Mouse (Mus musculus): ENCODE measurements around the gene Nr6a1. TPM values are rescaled to one million over a fixed set of nuclear protein-coding genes. Genes with fewer than 3 reads are reported as not detected.

The Nr6a1 gene
- polyA plus RNA-seq, 1 experiment from 2014 or later = 0.51 TPM

DNA sequence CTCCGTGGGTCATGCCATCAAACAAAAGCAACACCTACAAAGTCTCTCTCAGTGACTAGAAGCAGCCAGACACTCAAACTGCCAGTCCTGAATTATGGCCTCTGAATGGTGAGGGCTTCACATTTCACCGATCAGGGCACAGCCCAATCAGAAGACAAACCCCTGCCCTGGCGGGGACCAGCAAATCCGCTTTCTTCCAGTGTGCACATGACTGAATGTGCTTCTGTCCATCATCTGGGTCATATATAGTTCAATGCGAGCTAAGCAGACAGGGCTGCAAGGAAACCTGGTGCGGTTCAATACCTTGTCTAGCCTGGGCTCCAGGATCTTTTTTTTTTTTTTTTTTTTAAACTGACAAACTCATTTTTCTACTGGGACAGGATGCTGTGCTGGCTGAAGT is 104.5 kb downstream of the Nr6a1 start:
- 0 out of 2 replicates have a peak, but pooled peaks cover 5% of the 10 kb centered on the region for H3K4me1 ChIP-seq (replicated peaks; ENCODE audit: insufficient read depth, low read length)
- peak; percentile 96 for DNase-seq (ENCODE audit: low spot score)
- peak overlapping the region; percentile 90 for H3K27ac ChIP-seq
- TF ChIP-seq CTCF (IDR thresholded peaks at IDR 0.05; ENCODE audit: low read depth) = no peak
- H3K27me3 ChIP-seq (ENCODE audit: insufficient read depth, low read length) = no peaks in the 10 kb centered on the region
- peak overlapping the region; percentile 65 for H3K4me2 ChIP-seq (ENCODE audit: low read length)
- peak overlapping the region; percentile 69 for H3K9ac ChIP-seq (ENCODE audit: low read depth, low read length)
- no peaks in the 10 kb centered on the region for H3K36me3 ChIP-seq (ENCODE audit: insufficient read depth, low read length)
- peak; percentile 97 for ATAC-seq (replicated peaks; ENCODE audit: low FRiP score, low read depth)
- H3K9me3 ChIP-seq (replicated peaks; ENCODE audit: low read length) = no peaks in the 10 kb centered on the region
- 1% methylated on average over 6 of the region's 6 CpGs for WGBS
- H3K4me3 ChIP-seq (replicated peaks; ENCODE audit: low read depth, low read length) = peak overlapping the region; percentile 59

DNA sequence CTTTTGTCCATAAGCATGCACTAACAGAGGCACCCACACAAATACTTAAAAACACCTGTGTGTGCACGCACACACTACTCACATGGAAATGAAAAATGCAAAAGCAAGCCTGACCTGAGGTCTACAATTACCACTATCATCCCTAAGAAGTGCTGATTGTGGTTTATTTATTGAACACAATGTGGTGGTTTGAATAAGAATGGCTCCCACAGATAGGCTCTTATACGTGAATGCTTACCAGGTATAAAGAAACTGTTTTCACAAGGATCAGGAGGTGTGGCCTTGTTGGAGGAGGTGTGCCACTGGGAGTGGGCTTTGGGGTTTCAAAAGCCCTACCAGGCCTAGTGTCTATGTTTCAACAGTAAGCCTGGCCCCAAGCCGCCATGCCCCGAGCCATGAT is 110.0 kb downstream of the Nr6a1 start:
- H3K4me3 ChIP-seq (replicated peaks; ENCODE audit: low read depth, low read length) = no peak overlapping the region
- 76% methylated on average over 4 of the region's 4 CpGs for WGBS
- H3K4me2 ChIP-seq (ENCODE audit: low read length) = no peak overlapping the region
- H3K4me1 ChIP-seq (replicated peaks; ENCODE audit: insufficient read depth, low read length) = no peaks in the 10 kb centered on the region
- H3K9ac ChIP-seq (ENCODE audit: low read depth, low read length) = no peak overlapping the region
- no peak for TF ChIP-seq CTCF (IDR thresholded peaks at IDR 0.05; ENCODE audit: low read depth)
- H3K27me3 ChIP-seq (ENCODE audit: insufficient read depth, low read length) = no peaks in the 10 kb centered on the region
- ATAC-seq (replicated peaks; ENCODE audit: low FRiP score, low read depth) (no peak), DNase-seq (ENCODE audit: low spot score) (no peak)
- H3K36me3 ChIP-seq (ENCODE audit: insufficient read depth, low read length) = no peaks in the 10 kb centered on the region
- H3K27ac ChIP-seq = no peak overlapping the region
- H3K9me3 ChIP-seq (replicated peaks; ENCODE audit: low read length) = no peaks in the 10 kb centered on the region

DNA sequence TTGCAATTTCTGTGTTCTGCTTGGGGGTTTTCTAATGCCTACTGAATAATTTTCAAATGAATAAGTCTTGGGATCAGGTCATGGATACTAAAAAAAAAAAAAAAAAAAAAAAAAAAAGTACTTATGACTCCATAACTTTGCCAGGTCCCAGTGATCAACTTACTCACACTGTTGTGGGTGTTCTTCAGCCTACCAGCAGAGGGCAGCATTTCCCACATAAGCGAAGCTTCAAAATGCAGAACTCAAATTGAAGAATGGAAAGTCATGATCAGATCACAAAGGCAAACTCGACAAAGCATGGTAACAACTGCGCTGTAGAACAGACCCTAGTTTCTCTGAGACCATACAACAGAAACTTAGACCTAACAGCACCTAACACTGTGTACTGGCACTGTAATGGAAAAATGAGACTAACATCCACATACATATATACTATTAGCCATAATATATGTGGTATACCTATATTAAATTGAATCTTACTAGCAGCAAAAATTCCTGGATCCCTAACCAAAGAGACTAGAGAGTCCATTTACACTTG is 130.3 kb downstream of the Nr6a1 start:
- no peaks in the 10 kb centered on the region for H3K9me3 ChIP-seq (replicated peaks; ENCODE audit: low read length)
- DNase-seq (ENCODE audit: low spot score) (peak; percentile 86), ATAC-seq (replicated peaks; ENCODE audit: low FRiP score, low read depth) (no peak)
- no peak overlapping the region for H3K4me2 ChIP-seq (ENCODE audit: low read length)
- WGBS = 14% methylated on average over 3 of the region's 3 CpGs
- H3K36me3 ChIP-seq (ENCODE audit: insufficient read depth, low read length) = no peaks in the 10 kb centered on the region
- H3K27ac ChIP-seq = no peak overlapping the region
- H3K27me3 ChIP-seq (ENCODE audit: insufficient read depth, low read length) = no peaks in the 10 kb centered on the region
- TF ChIP-seq CTCF (IDR thresholded peaks at IDR 0.05; ENCODE audit: low read depth) = peak; percentile 98
- H3K4me1 ChIP-seq (replicated peaks; ENCODE audit: insufficient read depth, low read length) = no peaks in the 10 kb centered on the region
- H3K9ac ChIP-seq (ENCODE audit: low read depth, low read length) = no peak overlapping the region
- no peak overlapping the region for H3K4me3 ChIP-seq (replicated peaks; ENCODE audit: low read depth, low read length)

DNA sequence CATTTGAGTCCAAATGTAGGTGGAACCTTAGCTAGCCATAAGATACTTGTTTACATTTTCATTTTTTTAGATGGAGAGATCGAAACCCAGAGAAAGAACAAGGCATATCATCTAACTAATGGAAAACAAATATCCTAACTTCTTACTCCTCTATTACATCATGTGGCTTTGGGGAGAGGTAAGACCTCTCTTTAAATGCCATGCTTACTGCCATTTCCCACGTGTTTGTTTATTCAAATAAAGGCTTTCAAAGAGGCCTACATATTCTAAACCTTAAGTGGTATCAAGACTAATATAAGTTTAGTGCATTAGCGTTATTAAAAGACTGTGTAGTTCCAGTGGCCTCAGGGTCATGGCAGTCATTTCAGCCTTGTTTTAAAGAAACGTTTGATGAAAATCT is 140.2 kb downstream of the Nr6a1 start:
- no peak overlapping the region for H3K4me2 ChIP-seq (ENCODE audit: low read length)
- DNase-seq (ENCODE audit: low spot score) (no peak), ATAC-seq (replicated peaks; ENCODE audit: low FRiP score, low read depth) (no peak)
- no peak overlapping the region for H3K9ac ChIP-seq (ENCODE audit: low read depth, low read length)
- TF ChIP-seq CTCF (IDR thresholded peaks at IDR 0.05; ENCODE audit: low read depth) = no peak
- H3K4me3 ChIP-seq (replicated peaks; ENCODE audit: low read depth, low read length) = no peak overlapping the region
- H3K36me3 ChIP-seq (ENCODE audit: insufficient read depth, low read length) = no peaks in the 10 kb centered on the region
- peaks cover 4% of the 10 kb centered on the region; the same call in 1 of the 2 replicates for H3K4me1 ChIP-seq (replicated peaks; ENCODE audit: insufficient read depth, low read length)
- no peak overlapping the region for H3K27ac ChIP-seq
- no peaks in the 10 kb centered on the region for H3K27me3 ChIP-seq (ENCODE audit: insufficient read depth, low read length)
- no peaks in the 10 kb centered on the region for H3K9me3 ChIP-seq (replicated peaks; ENCODE audit: low read length)
- 53% methylated on average over 4 of the region's 4 CpGs for WGBS

DNA sequence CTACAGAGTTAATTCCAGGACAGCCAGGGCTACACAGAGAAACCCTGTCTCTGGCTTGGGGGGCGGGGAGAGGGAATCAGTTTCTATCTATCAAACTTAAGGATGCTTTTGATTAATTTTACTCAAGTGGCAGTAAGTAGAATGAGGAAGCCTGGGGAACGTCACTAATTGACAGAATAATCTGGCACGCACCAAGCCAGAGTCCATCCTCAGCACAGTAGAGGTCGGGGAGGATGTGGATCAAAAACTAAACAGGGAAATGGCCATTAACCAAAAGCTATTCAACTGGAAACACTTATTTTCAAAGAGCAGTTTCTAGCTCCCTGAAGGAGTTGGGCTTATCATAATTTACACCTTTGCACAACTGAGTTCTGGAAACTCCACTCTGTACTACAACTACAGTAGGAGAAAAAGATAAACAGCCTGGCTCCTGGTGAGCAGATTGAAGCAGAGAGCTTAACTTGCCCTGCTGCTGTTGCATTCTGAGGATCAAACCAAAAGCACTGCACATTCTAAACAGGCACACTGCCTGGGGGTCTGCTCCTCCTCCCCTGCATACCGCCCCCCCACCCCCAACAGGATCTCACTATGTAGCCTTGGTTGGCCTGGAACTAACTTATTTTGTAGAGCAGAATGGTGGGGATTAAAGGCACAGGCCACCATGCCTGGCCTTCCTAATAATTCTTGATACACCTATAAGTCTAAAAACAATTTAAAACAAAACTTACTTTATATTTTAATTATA is 141.1 kb downstream of the Nr6a1 start:
- ATAC-seq (replicated peaks; ENCODE audit: low FRiP score, low read depth) = no peak
- H3K4me1 ChIP-seq (replicated peaks; ENCODE audit: insufficient read depth, low read length) = peaks cover 4% of the 10 kb centered on the region; the same call in 1 of the 2 replicates
- no peaks in the 10 kb centered on the region for H3K36me3 ChIP-seq (ENCODE audit: insufficient read depth, low read length)
- no peak overlapping the region for H3K4me3 ChIP-seq (replicated peaks; ENCODE audit: low read depth, low read length)
- H3K9me3 ChIP-seq (replicated peaks; ENCODE audit: low read length) = no peaks in the 10 kb centered on the region
- no peak overlapping the region for H3K27ac ChIP-seq
- no peak for DNase-seq (ENCODE audit: low spot score)
- no peak overlapping the region for H3K4me2 ChIP-seq (ENCODE audit: low read length)
- no peak overlapping the region for H3K9ac ChIP-seq (ENCODE audit: low read depth, low read length)
- TF ChIP-seq CTCF (IDR thresholded peaks at IDR 0.05; ENCODE audit: low read depth) = no peak
- 34% methylated on average over 5 of the region's 5 CpGs for WGBS
- no peaks in the 10 kb centered on the region for H3K27me3 ChIP-seq (ENCODE audit: insufficient read depth, low read length)

DNA sequence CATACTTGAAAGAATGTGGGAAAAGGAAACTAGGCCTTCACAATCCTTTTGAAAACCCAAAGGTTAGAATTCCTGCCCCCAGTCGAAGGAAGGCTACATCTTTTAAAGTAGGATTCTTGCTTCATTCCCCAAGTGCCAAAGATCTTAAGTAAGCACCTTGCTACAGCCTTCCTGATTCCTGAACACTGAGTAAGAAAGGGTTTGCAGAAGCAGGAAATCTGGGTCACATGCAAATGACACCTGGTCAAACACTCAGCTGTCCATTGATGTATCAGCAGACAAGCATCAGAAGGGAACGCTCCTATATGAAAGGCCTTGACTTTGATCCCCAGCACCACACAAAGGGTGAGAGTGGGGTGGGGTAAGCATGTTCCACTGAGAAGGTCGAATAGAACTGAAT is 142.4 kb downstream of the Nr6a1 start:
- Histone ChIP-seq H3K9ac (ENCODE audit: low read depth, low read length) (no peak overlapping the region), H3K36me3 (ENCODE audit: insufficient read depth, low read length) (no peaks in the 10 kb centered on the region), H3K27ac (no peak overlapping the region), H3K4me2 (ENCODE audit: low read length) (no peak overlapping the region), H3K27me3 (ENCODE audit: insufficient read depth, low read length) (no peaks in the 10 kb centered on the region), H3K9me3 (replicated peaks; ENCODE audit: low read length) (no peaks in the 10 kb centered on the region), H3K4me3 (replicated peaks; ENCODE audit: low read depth, low read length) (no peak overlapping the region), H3K4me1 (replicated peaks; ENCODE audit: insufficient read depth, low read length) (peaks cover 4% of the 10 kb centered on the region; the same call in 1 of the 2 replicates)
- DNase-seq (ENCODE audit: low spot score) (no peak), ATAC-seq (replicated peaks; ENCODE audit: low FRiP score, low read depth) (no peak)
- 55% methylated on average over 3 of the region's 3 CpGs for WGBS
- no peak for TF ChIP-seq CTCF (IDR thresholded peaks at IDR 0.05; ENCODE audit: low read depth)

Data from kidney, postnatal 0 days (tissue).